Mouse (Mus musculus): Measurements from ENCODE around the gene Mms22l. TPM values are rescaled to one million over a fixed set of nuclear protein-coding genes. Genes with fewer than 3 reads are reported as not detected.
"Not testable (repeated sequence)": the region's sequence is repeated elsewhere in the genome, so short reads cannot be mapped to it uniquely, and the experiment has no call there.

Gene Mms22l
- polyA plus RNA-seq, 1 experiment: 4.3 TPM

DNA sequence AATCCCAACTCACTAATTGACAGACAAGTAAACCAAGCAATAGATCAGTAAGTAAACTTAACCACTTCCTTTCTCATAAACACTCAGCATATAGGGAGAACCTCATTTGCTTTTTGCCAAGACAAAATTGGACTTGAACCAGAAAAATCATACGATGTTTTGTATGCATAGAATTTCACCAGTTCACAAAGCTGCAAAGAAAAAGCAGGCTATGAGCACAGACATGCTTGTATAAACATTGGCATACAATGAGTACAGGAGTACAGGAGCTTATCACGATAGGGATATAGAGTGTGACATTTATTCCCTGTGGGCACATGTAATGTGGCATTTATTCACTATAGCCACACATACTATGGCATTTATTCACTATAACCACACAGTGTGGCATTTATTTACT lies 134.2 kb downstream of the Mms22l start:
- Histone ChIP-seq H3K4me1 (ENCODE audit: control insufficient read depth) (no peaks in the 10 kb centered on the region), H3K9me3 (ENCODE audit: control insufficient read depth, low read length) (no peaks in the 10 kb centered on the region), H3K36me3 (ENCODE audit: control insufficient read depth) (no peaks in the 10 kb centered on the region), H3K4me3 (replicated peaks) (no peak overlapping the region), H3K27me3 (ENCODE audit: control insufficient read depth) (no peaks in the 10 kb centered on the region)
- no peak for TF ChIP-seq GATA1 (IDR thresholded peaks at IDR 0.05; ENCODE audit: low read length)
- no peak for TF ChIP-seq TAL1 (IDR thresholded peaks at IDR 0.05; ENCODE audit: low read length)

DNA sequence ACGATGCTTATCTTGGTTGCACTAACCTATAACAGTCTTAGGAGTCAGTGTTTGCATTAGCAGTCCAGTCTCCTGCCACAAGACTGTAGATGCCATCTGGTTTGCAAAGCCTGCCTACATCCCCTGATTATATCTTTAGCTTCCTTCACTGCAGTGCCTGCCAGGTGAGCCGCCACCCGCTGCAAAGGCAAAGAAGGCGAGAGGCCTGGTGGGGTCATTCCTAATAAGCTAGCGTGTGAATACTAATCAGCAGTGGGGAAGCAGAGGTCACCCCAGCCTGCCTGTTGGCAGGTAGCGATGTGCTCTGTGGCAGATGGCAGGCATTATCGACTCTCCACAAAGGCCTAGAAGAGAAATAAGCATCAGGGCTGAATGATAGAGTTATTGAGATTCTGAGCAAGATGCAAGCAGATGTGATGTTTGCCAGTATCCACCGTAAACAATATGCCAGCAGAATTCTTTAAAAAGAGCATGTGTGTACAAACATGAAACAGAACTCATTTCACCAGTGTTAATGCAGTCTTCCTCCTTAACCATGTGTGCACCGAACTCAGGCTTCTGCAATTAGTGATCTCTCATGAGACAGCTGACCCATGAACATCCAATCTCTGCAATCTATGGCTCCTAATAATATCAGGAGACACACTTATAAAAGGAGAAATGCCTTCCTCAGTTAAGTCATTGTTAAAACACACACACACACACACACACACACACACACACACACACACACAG lies 135.1 kb downstream of the Mms22l start:
- H3K4me1 ChIP-seq (ENCODE audit: control insufficient read depth): no peaks in the 10 kb centered on the region
- H3K36me3 ChIP-seq (ENCODE audit: control insufficient read depth): no peaks in the 10 kb centered on the region
- H3K27me3 ChIP-seq (ENCODE audit: control insufficient read depth): no peaks in the 10 kb centered on the region
- H3K4me3 ChIP-seq (replicated peaks): no peak overlapping the region
- no peaks in the 10 kb centered on the region for H3K9me3 ChIP-seq (ENCODE audit: control insufficient read depth, low read length)
- TF ChIP-seq GATA1 (IDR thresholded peaks at IDR 0.05; ENCODE audit: low read length) (no peak), TAL1 (IDR thresholded peaks at IDR 0.05; ENCODE audit: low read length) (no peak)

DNA sequence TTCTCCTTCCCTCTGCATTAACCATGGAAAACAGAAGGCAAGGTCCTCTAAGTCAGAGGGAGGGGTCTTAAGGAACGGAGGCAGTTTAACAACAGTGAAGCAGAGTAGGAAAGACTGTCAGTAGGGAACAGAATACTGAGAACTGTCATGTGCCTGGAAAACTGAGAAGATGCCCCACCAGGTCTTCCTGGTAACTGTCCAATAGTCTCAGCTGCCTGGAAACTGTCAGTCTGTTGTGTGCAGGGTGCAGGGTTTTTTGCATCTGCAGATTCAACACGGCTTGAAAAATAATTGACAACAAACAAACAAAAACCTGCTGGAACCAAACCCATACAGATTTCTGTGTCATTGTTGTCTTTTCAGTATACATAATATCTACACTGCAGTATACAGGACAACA lies 146.1 kb downstream of the Mms22l start:
- Histone ChIP-seq H3K36me3 (ENCODE audit: control insufficient read depth) (peaks cover 21% of the 10 kb centered on the region), H3K9me3 (ENCODE audit: control insufficient read depth, low read length) (peaks cover 8% of the 10 kb centered on the region), H3K4me1 (ENCODE audit: control insufficient read depth) (peaks cover 16% of the 10 kb centered on the region), H3K27me3 (ENCODE audit: control insufficient read depth) (no peaks in the 10 kb centered on the region), H3K4me3 (replicated peaks) (no peak overlapping the region)
- TF ChIP-seq TAL1 (IDR thresholded peaks at IDR 0.05; ENCODE audit: low read length) (no peak), GATA1 (IDR thresholded peaks at IDR 0.05; ENCODE audit: low read length) (no peak)

DNA sequence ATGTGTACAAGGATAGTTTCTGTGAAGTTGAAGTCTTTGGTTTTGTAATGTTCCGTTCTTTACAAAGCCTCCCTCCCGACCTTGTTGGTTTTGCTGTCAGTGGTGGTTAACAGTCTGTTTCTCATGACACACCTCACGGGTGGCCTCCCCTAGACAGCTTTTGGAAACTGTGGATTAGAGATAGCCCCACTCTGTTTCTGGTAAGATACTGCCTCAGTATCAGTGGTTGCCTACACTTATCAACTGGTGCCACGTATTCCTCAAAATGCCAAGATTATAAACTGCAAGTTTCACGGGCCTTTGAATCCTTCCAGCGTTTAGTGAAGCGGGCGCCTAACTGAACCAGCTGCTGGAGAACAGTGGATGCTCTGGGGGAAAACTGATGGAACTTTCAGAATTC lies 148.5 kb downstream of the Mms22l start:
- not testable (repeated sequence) for H3K4me3 ChIP-seq (replicated peaks); H3K27me3 ChIP-seq (ENCODE audit: control insufficient read depth)
- peaks cover 18% of the 10 kb centered on the region for H3K4me1 ChIP-seq (ENCODE audit: control insufficient read depth)
- peaks cover 34% of the 10 kb centered on the region for H3K36me3 ChIP-seq (ENCODE audit: control insufficient read depth)
- peaks cover 11% of the 10 kb centered on the region for H3K9me3 ChIP-seq (ENCODE audit: control insufficient read depth, low read length)
